Mouse (Mus musculus) ES-E14 (cell line): ENCODE results near the gene Rpl38. TPM values are rescaled to one million over a fixed set of nuclear protein-coding genes. Genes with fewer than 3 reads are reported as not detected.

Experiments used
- DNase-seq: peaks from one replicate; pipeline ENCODE4 v3.0.0-alpha.2; 2013; ENCODE audit warnings: low read depth, low spot score
- H3K27ac ChIP-seq: 2 replicates; pipeline ENCODE4 v1.5.1; 2012; ENCODE audit warnings: low read depth, mild to moderate bottlenecking, low read length, moderate library complexity, mixed read lengths; ENCODE audit not compliant: poor library complexity, insufficient read depth, severe bottlenecking
- H3K36me3 ChIP-seq: 2 replicates; pipeline ENCODE4 v1.6.1; 2012; ENCODE audit warnings: mild to moderate bottlenecking, low read length, moderate library complexity, mixed read lengths; ENCODE audit not compliant: control insufficient read depth, poor library complexity, insufficient read depth, severe bottlenecking
- H3K4me1 ChIP-seq, 2 experiments: fragments of 150-350 bp in 1 of 2; sonication (generic) in 1 of 2; 2 replicates each; pipeline ENCODE4 v1.6.1; 2012; ENCODE audit warnings: low read length in 2 of 2, mild to moderate bottlenecking in 1 of 2, mixed read lengths in 1 of 2; ENCODE audit not compliant: control insufficient read depth in 2 of 2, insufficient read depth in 2 of 2, poor library complexity in 1 of 2
- H3K4me3 ChIP-seq, 2 experiments: fragments of 150-350 bp in 1 of 2; sonication (generic) in 1 of 2; 2 replicates each; pipeline ENCODE4 v1.5.1; 2012; ENCODE audit warnings: low read length in 2 of 2, low read depth in 1 of 2, mild to moderate bottlenecking in 1 of 2, mixed read lengths in 1 of 2; ENCODE audit not compliant: insufficient read depth in 1 of 2, poor library complexity in 1 of 2, severe bottlenecking in 1 of 2
- H3K9ac ChIP-seq: 2 replicates; pipeline ENCODE4 v1.6.1; 2012; ENCODE audit warnings: low read depth, mild to moderate bottlenecking, low read length, mixed read lengths; ENCODE audit not compliant: poor library complexity, insufficient read depth, severe bottlenecking
- H3K9me3 ChIP-seq: fragments of 150-350 bp; sonication (generic); 2 replicates; pipeline ENCODE4 v1.6.1; 2012; ENCODE audit warnings: low read depth, mild to moderate bottlenecking, low read length; ENCODE audit not compliant: control insufficient read depth, insufficient read depth
- CHD2 ChIP-seq: IDR thresholded peaks from 2 replicates; pipeline ENCODE4 v1.6.1; 2014; ENCODE audit warnings: mild to moderate bottlenecking, low read depth, low read length, inconsistent platforms
- HCFC1 ChIP-seq: IDR thresholded peaks from 2 replicates; pipeline ENCODE4 v1.6.1; 2012; ENCODE audit warnings: low read length, inconsistent platforms, borderline replicate concordance; ENCODE audit not compliant: insufficient read depth
- MAFK ChIP-seq: IDR thresholded peaks from 2 replicates; pipeline ENCODE4 v1.6.1; 2014; ENCODE audit warnings: mild to moderate bottlenecking, low read depth, low read length, inconsistent platforms; ENCODE audit not compliant: insufficient read depth
- ZC3H11A ChIP-seq: IDR thresholded peaks from 2 replicates; pipeline ENCODE4 v1.6.1; 2012; ENCODE audit warnings: low read depth, mild to moderate bottlenecking, inconsistent platforms, low read length, borderline replicate concordance
- ZNF384 ChIP-seq: IDR thresholded peaks from 2 replicates; pipeline ENCODE4 v1.6.1; 2012; ENCODE audit warnings: low read depth, low read length, inconsistent platforms
- in situ Hi-C, 2 experiments: fragments of 600-800 bp; cut with MboI; formaldehyde crosslinking; loops; one replicate each; pipeline ENCODE4 v1.15.1; 2025; ENCODE audit warnings: low sequenced_read_pairs in 2 of 2, inconsistent platforms in 1 of 2; ENCODE audit not compliant: unreplicated experiment in 2 of 2
- total RNA-seq: library from RNA; depleted of rRNA; stranded (reverse); fragments of 300-350 nt; gene quantifications from 2 replicates; pipeline ENCODE4 v1.2.3, GENCODE M21; 2012

Gene Rpl38
- total RNA-seq, 1 experiment = 3,102 TPM

DNA sequence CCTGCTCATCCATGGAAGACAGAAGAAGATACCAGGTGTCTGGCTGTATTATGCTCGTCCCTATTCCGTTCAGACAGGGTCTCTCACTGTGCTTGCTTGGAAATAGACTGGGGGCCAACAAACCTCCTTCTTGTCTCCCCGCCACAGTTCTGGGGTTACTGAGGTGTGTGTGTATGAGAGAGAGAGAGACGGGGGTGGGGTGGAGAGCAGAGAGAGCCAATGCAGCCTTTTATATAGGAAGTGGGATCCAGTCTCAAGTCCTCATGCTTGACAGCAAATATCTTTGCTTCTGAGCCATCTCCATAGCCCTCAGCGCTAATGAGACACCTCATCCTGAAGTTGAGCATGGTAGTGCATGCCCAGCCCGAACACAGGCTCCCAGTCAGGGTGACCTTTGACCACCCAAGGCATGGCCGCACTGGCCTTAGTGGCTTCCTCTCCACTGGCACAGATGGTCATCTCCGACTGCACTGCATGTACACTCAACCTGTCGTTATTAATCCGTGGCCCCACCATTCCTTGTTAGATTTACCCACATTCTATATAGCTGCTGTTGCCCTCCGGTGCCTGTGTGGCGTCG is 14.1 kb downstream of the Rpl38 start:
- no peak overlapping the region for H3K4me3 ChIP-seq
- peaks cover 0 to 36% of the 10 kb centered on the region in 2 experiments; a peak in 3 of 4 replicates for H3K4me1 ChIP-seq
- H3K36me3 ChIP-seq = peaks cover 4% of the 10 kb centered on the region; the same call in 1 of the 2 replicates
- in situ Hi-C loops = no loop called here
- no peak for TF ChIP-seq ZC3H11A
- TF ChIP-seq CHD2 = no peak
- no peak for TF ChIP-seq ZNF384
- TF ChIP-seq MAFK = no peak
- TF ChIP-seq HCFC1 = no peak
- DNase-seq = no peak
- H3K27ac ChIP-seq = no peak overlapping the region; the same call in 1 of the 2 replicates
- no peaks in the 10 kb centered on the region for H3K9me3 ChIP-seq
- no peak overlapping the region for H3K9ac ChIP-seq

DNA sequence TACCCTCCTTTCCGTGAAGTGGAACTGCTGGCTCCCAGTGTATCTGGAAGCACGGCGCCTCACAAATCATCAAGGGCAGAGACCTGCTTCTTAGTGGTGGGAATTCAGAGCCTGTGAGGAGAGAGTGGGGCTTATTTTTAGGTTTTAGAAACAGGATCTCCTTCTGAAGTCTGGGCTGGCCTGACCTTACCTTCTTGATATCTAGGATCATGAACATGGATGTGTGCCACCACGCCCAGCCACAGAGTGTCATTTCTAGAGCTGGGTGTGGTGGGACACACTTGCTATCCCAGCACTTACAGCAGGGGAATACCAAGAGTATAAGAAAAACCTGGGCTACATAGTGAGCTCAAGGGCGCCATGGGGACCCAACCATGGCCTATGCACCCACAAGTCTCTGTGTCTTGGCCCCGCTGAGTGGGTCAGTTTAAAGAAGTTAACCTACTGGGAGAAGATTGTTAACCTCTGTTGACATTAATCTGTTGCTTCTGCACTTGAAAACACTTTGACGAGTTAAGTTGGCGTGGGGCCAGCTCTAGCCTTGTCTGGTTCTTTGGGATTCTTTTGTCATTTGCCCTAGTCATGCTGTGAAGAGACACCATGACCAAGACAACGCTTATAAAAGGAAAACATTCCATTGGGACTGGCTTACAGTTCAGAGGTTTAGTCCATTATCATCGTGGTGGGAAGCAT is 14.9 kb downstream of the Rpl38 start:
- Histone ChIP-seq H3K4me3 (peak overlapping the region in 1 of 2 experiments; percentile 25; a peak in 1 of 4 replicates), H3K9ac (no peak overlapping the region), H3K36me3 (peaks cover 4% of the 10 kb centered on the region; the same call in 1 of the 2 replicates), H3K4me1 (peaks cover 0 to 38% of the 10 kb centered on the region in 2 experiments; a peak in 3 of 4 replicates), H3K27ac (no peak overlapping the region), H3K9me3 (no peaks in the 10 kb centered on the region)
- TF ChIP-seq MAFK = 0 out of 2 replicates have a peak, but pooled peaks have one; percentile 11
- TF ChIP-seq CHD2 = no peak
- TF ChIP-seq ZNF384 = no peak
- DNase-seq = no peak
- in situ Hi-C loops = no loop called here

GRCm38 (mm10) chr11:114683722-114684621 is 15.6 kb downstream of the Rpl38 start:
- peak; percentile 78 for DNase-seq
- Histone ChIP-seq H3K4me1 (peaks cover 0 to 38% of the 10 kb centered on the region in 2 experiments; a peak in 3 of 4 replicates), H3K9me3 (no peaks in the 10 kb centered on the region), H3K36me3 (peaks cover 4% of the 10 kb centered on the region; the same call in 1 of the 2 replicates), H3K27ac (peak overlapping the region; percentile 47), H3K4me3 (peak overlapping the region; percentile 25 to 57), H3K9ac (peak overlapping the region; percentile 36; the same call in 1 of the 2 replicates)
- TF ChIP-seq ZNF384 = no peak
- TF ChIP-seq MAFK = no peak
- no peak for TF ChIP-seq ZC3H11A
- no peak for TF ChIP-seq HCFC1
- TF ChIP-seq CHD2 = no peak
- in situ Hi-C loops = no loop called here

- Histone ChIP-seq H3K4me3 (no peak overlapping the region), H3K36me3 (no peaks in the 10 kb centered on the region; the same call in 1 of the 2 replicates), H3K4me1 (peaks cover 0 to 38% of the 10 kb centered on the region in 2 experiments; a peak in 3 of 4 replicates), H3K27ac (no peak overlapping the region), H3K9ac (no peak overlapping the region), H3K9me3 (no peaks in the 10 kb centered on the region)
- no peak for DNase-seq
- in situ Hi-C loops = no loop called here
- TF ChIP-seq ZC3H11A = no peak
- TF ChIP-seq ZNF384 = no peak
- no peak for TF ChIP-seq HCFC1
- no peak for TF ChIP-seq CHD2
- no peak for TF ChIP-seq MAFK
Measured at GRCm38 (mm10) chr11:114684627-114685373, 16.5 kb downstream of the Rpl38 start.
